Mouse (Mus musculus) MEL (cell line): ENCODE data around the gene Psmb5. TPM values are rescaled to one million over a fixed set of nuclear protein-coding genes. Genes with fewer than 3 reads are reported as not detected.

ENCODE experiments used
- DNase-seq: peaks from one replicate; pipeline ENCODE4 v3.0.0; 2011; ENCODE audit warnings: low read depth, low spot score
- H3K27ac ChIP-seq: 2 replicates; pipeline ENCODE4 v1.5.1; 2012; ENCODE audit warnings: low read depth, mild to moderate bottlenecking, control low read depth, low read length, moderate library complexity; ENCODE audit not compliant: control insufficient read depth
- H3K27me3 ChIP-seq, 2 experiments: fragments of 150-350 bp in 1 of 2; sonication (generic) in 1 of 2; 2 replicates each; pipeline ENCODE4 v1.6.1; 2012; ENCODE audit warnings: low read length in 2 of 2, mild to moderate bottlenecking in 2 of 2, improper control_type of control experiment in 1 of 2, moderate library complexity in 1 of 2; ENCODE audit not compliant: insufficient read depth in 2 of 2, control insufficient read depth in 1 of 2
- H3K36me3 ChIP-seq, 2 experiments: 2 replicates each; pipeline ENCODE4 v1.6.1; 2012 to 2014; ENCODE audit warnings: low read length in 2 of 2, improper control_type of control experiment in 1 of 2, inconsistent platforms in 1 of 2, mild to moderate bottlenecking in 1 of 2; ENCODE audit not compliant: insufficient read depth in 2 of 2, control insufficient read depth in 1 of 2
- H3K4me1 ChIP-seq, 2 experiments: fragments of 150-350 bp in 1 of 2; sonication (generic) in 1 of 2; 2 replicates each; pipeline ENCODE4 v1.6.1; 2012; ENCODE audit warnings: low read length in 2 of 2, improper control_type of control experiment in 1 of 2, mild to moderate bottlenecking in 1 of 2; ENCODE audit not compliant: insufficient read depth in 2 of 2, control insufficient read depth in 1 of 2
- H3K4me3 ChIP-seq, 2 experiments: fragments of 150-350 bp in 1 of 2; sonication (generic) in 1 of 2; 2 replicates each; pipeline ENCODE4 v1.5.1; 2012; ENCODE audit warnings: low read depth in 2 of 2, low read length in 2 of 2, mild to moderate bottlenecking in 2 of 2, moderate library complexity in 2 of 2, control low read depth in 1 of 2, improper control_type of control experiment in 1 of 2; ENCODE audit not compliant: control insufficient read depth in 1 of 2, insufficient read depth in 1 of 2
- H3K79me2 ChIP-seq: 2 replicates; pipeline ENCODE4 v1.6.1; 2012; ENCODE audit warnings: mild to moderate bottlenecking, low read length, moderate library complexity; ENCODE audit not compliant: control insufficient read depth, poor library complexity, insufficient read depth
- H3K9ac ChIP-seq: 2 replicates; pipeline ENCODE4 v1.6.1; 2012; ENCODE audit warnings: low read depth, mild to moderate bottlenecking, control low read depth, low read length, moderate library complexity; ENCODE audit not compliant: control insufficient read depth, poor library complexity, severe bottlenecking
- H3K9me3 ChIP-seq: fragments of 150-350 bp; sonication (generic); replicated peaks from 2 replicates; pipeline ENCODE4 v1.6.1; 2012; ENCODE audit warnings: mild to moderate bottlenecking, low read length, improper control_type of control experiment, moderate library complexity; ENCODE audit not compliant: insufficient read depth
- CHD1 ChIP-seq: IDR thresholded peaks from 2 replicates; pipeline ENCODE4 v1.6.1; 2012; ENCODE audit warnings: low read depth, mild to moderate bottlenecking, inconsistent platforms, low read length, improper control_type of control experiment
- CHD2 ChIP-seq: IDR thresholded peaks from 2 replicates; pipeline ENCODE4 v1.6.1; 2011; ENCODE audit warnings: low read length, improper control_type of control experiment
- CTCF ChIP-seq, 3 experiments: IDR thresholded peaks in 2 of 3; conservative IDR thresholded peaks in 1 of 3; 2 replicates each; pipeline ENCODE4 v1.5.1; 2011 to 2012; ENCODE audit warnings: low read length in 3 of 3, low read depth in 2 of 3, mild to moderate bottlenecking in 2 of 3, improper control_type of control experiment in 1 of 3, inconsistent platforms in 1 of 3, mixed read lengths in 1 of 3, moderate library complexity in 1 of 3; ENCODE audit not compliant: control insufficient read depth in 1 of 3, insufficient read depth in 1 of 3, poor library complexity in 1 of 3, severe bottlenecking in 1 of 3
- ETS1 ChIP-seq: IDR thresholded peaks from 2 replicates; pipeline ENCODE4 v1.6.1; 2012; ENCODE audit warnings: low read depth, mild to moderate bottlenecking, inconsistent platforms, low read length, improper control_type of control experiment, moderate library complexity
- GABPA ChIP-seq: IDR thresholded peaks from 2 replicates; pipeline ENCODE4 v1.6.1; 2012; ENCODE audit warnings: low read depth, mild to moderate bottlenecking, inconsistent platforms, low read length, improper control_type of control experiment, moderate library complexity
- GATA1 ChIP-seq: IDR thresholded peaks from 2 replicates; pipeline ENCODE4 v1.6.1; 2011; ENCODE audit warnings: low read depth, low read length, improper control_type of control experiment
- KAT2A ChIP-seq: conservative IDR thresholded peaks from 2 replicates; pipeline ENCODE4 v1.6.1; 2012; ENCODE audit warnings: low read depth, low read length, improper control_type of control experiment, inconsistent platforms
- MAFK ChIP-seq: IDR thresholded peaks from 2 replicates; pipeline ENCODE4 v1.6.1; 2011; ENCODE audit warnings: low read depth, mild to moderate bottlenecking, low read length, improper control_type of control experiment, borderline replicate concordance
- MEF2A ChIP-seq: IDR thresholded peaks from 2 replicates; pipeline ENCODE4 v1.6.1; 2014; ENCODE audit warnings: low read depth, mild to moderate bottlenecking, inconsistent platforms, low read length, improper control_type of control experiment; ENCODE audit not compliant: poor library complexity, insufficient replicate concordance, severe bottlenecking; ENCODE audit errors: extremely low read depth
- MXI1 ChIP-seq: IDR thresholded peaks from 2 replicates; pipeline ENCODE4 v1.6.1; 2011; ENCODE audit warnings: mild to moderate bottlenecking, low read depth, low read length, improper control_type of control experiment
- MYB ChIP-seq: IDR thresholded peaks from 2 replicates; pipeline ENCODE4 v1.6.1; 2011; ENCODE audit warnings: mild to moderate bottlenecking, low read depth, low read length, improper control_type of control experiment
- MYC ChIP-seq: IDR thresholded peaks from 2 replicates; pipeline ENCODE4 v1.6.1; 2011; ENCODE audit warnings: low read depth, mild to moderate bottlenecking, low read length, improper control_type of control experiment, moderate library complexity
- POLR2AphosphoS5 ChIP-seq: IDR thresholded peaks from 2 replicates; pipeline ENCODE4 v1.6.1; 2012; ENCODE audit warnings: low read depth, borderline replicate concordance, mild to moderate bottlenecking, inconsistent platforms, low read length, moderate library complexity, mixed read lengths
- RAD21 ChIP-seq: IDR thresholded peaks from 2 replicates; pipeline ENCODE4 v1.6.1; 2011; ENCODE audit warnings: mild to moderate bottlenecking, low read depth, low read length, improper control_type of control experiment
- RCOR1 ChIP-seq: IDR thresholded peaks from 2 replicates; pipeline ENCODE4 v1.6.1; 2012; ENCODE audit warnings: low read depth, mild to moderate bottlenecking, inconsistent platforms, low read length, improper control_type of control experiment
- SMC3 ChIP-seq: IDR thresholded peaks from 2 replicates; pipeline ENCODE4 v1.6.1; 2011; ENCODE audit warnings: low read depth, low read length, improper control_type of control experiment
- TCF12 ChIP-seq: IDR thresholded peaks from 2 replicates; pipeline ENCODE4 v1.6.1; 2014; ENCODE audit warnings: low read depth, mild to moderate bottlenecking, inconsistent platforms, low read length, improper control_type of control experiment, moderate library complexity
- UBTF ChIP-seq: IDR thresholded peaks from 2 replicates; pipeline ENCODE4 v1.6.1; 2012; ENCODE audit warnings: low read depth, mild to moderate bottlenecking, inconsistent platforms, low read length, improper control_type of control experiment, moderate library complexity, borderline replicate concordance; ENCODE audit not compliant: insufficient read depth
- USF1 ChIP-seq: IDR thresholded peaks from 2 replicates; pipeline ENCODE4 v1.6.1; 2014; ENCODE audit warnings: low read depth, mild to moderate bottlenecking, inconsistent platforms, low read length, improper control_type of control experiment, moderate library complexity
- USF2 ChIP-seq, 2 experiments: IDR thresholded peaks; 2 replicates each; pipeline ENCODE4 v1.6.1; 2011 to 2012; ENCODE audit warnings: improper control_type of control experiment in 2 of 2, low read length in 2 of 2, borderline replicate concordance in 1 of 2, inconsistent platforms in 1 of 2, low read depth in 1 of 2, mild to moderate bottlenecking in 1 of 2; ENCODE audit not compliant: insufficient read depth in 1 of 2
- ZNF384 ChIP-seq: IDR thresholded peaks from 2 replicates; pipeline ENCODE4 v1.6.1; 2012; ENCODE audit warnings: low read depth, mild to moderate bottlenecking, inconsistent platforms, low read length, improper control_type of control experiment
- polyA plus RNA-seq, 2 experiments: library from polyadenylated mRNA; stranded (reverse) in 1 of 2; unstranded in 1 of 2; fragments of >175 nt in 1 of 2; fragments of >200 nt in 1 of 2; gene quantifications; 2 replicates each; pipeline versions ENCODE4 v1.2.1 to v1.2.4; 2012; ENCODE audit warnings: low replicate concordance in 2 of 2, low read depth in 1 of 2; ENCODE audit not compliant: insufficient read length in 2 of 2, insufficient read depth in 1 of 2, missing spikeins in 1 of 2
- total RNA-seq: library from RNA; depleted of rRNA; stranded (reverse); fragments of 300-350 nt; gene quantifications from 2 replicates; pipeline ENCODE4 v1.2.3, GENCODE M21; 2012

The Psmb5 gene
- total and polyA plus RNA-seq, 3 experiments: 305 to 546 (median 318) TPM

DNA sequence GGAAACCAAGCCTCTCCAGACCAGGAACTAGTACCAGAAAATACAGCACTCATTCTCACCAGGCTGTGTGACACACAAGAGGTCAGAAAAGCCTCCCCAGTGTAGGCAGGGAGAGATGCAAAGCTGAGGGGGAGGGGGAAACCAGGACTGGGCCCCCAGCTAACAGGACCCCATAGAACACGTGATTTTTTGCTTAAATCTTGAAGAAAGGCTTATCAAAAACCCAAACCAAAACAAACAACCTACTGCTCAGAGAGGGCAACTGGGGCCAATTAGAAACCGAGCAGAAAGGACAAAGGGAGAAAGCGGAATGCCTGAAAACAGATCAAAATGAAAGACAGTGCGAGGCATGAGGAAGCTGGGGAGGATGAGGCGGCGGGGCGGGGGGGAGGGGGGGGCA is 35.0 kb upstream of the Psmb5 start:
- no peaks in the 10 kb centered on the region for H3K9me3 ChIP-seq
- H3K27ac ChIP-seq: peak overlapping the region; percentile 47
- H3K36me3 ChIP-seq: peaks cover 7 to 34% of the 10 kb centered on the region in 2 experiments; a peak in 3 of 4 replicates
- H3K4me1 ChIP-seq: peaks cover 4 to 29% of the 10 kb centered on the region in 2 experiments
- TF ChIP-seq RAD21 (no peak), USF1 (0 out of 2 replicates have a peak, but pooled peaks have one; percentile 45)
- TF ChIP-seq, all 39 proteins: peak for 1
- Histone ChIP-seq H3K79me2 (peaks cover 24% of the 10 kb centered on the region), H3K27me3 (no peaks in the 10 kb centered on the region), H3K4me3 (peak overlapping the region; percentile 96 to 97), H3K9ac (peak overlapping the region; percentile 96)
- peak; percentile 30 for DNase-seq

DNA sequence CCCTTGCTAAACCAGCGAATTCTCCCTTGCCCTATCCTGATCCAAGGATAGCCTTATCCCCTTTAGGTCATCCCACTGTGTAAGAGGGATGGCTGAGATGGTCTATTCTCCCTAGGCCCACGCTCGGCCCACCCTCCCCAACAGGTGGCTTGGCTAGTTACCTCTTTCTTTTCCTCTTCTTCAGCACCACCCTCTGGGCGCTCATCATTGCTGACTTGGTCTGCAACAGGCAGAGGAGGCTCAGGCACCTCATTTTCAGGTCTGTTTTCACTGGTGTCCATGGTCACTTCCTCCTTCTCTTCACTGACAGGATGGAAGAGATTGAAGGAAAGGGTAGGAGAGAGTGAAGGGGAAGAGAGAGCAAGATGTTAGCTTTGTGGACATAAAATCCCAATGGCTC is 33.7 kb upstream of the Psmb5 start:
- H3K79me2 ChIP-seq: peaks cover 24% of the 10 kb centered on the region
- no peak for DNase-seq
- TF ChIP-seq UBTF: no peak
- TF ChIP-seq CHD1: no peak
- no peak for TF ChIP-seq USF2 (IDR thresholded peaks at IDR 0.05; ENCODE audit: borderline replicate concordance in 1 of 2, insufficient read depth in 1 of 2, low read depth in 1 of 2, low read length in 2 of 2)
- no peak for TF ChIP-seq TCF12
- TF ChIP-seq CTCF (IDR thresholded peaks at IDR 0.05 in 2 of 3, conservative IDR thresholded peaks at IDR 0.05 in 1 of 3; ENCODE audit: control insufficient read depth in 1 of 3, insufficient read depth in 1 of 3, low read depth in 2 of 3, low read length in 3 of 3, poor library complexity in 1 of 3, severe bottlenecking in 1 of 3): no peak
- TF ChIP-seq MXI1: no peak
- TF ChIP-seq MYC: no peak
- no peak for TF ChIP-seq KAT2A
- no peak for TF ChIP-seq GATA1
- no peak for TF ChIP-seq ZNF384
- TF ChIP-seq MAFK: no peak
- no peak for TF ChIP-seq MEF2A
- no peak for TF ChIP-seq GABPA
- TF ChIP-seq RCOR1: no peak
- no peak for TF ChIP-seq SMC3
- no peak for TF ChIP-seq ETS1
- no peak for TF ChIP-seq POLR2AphosphoS5
- TF ChIP-seq CHD2: no peak
- no peak for TF ChIP-seq MYB

More for the DNA sequence above, 33.7 kb upstream of the Psmb5 start:
- no peaks in the 10 kb centered on the region for H3K9me3 ChIP-seq
- no peaks in the 10 kb centered on the region for H3K27me3 ChIP-seq
- no peak overlapping the region for H3K4me3 ChIP-seq
- H3K36me3 ChIP-seq: peaks cover 12 to 37% of the 10 kb centered on the region in 2 experiments
- H3K27ac ChIP-seq: no peak overlapping the region
- H3K9ac ChIP-seq: no peak overlapping the region
- H3K4me1 ChIP-seq: peaks cover 4 to 31% of the 10 kb centered on the region in 2 experiments
